Mouse (Mus musculus): ENCODE results near the gene Cks1b.
A peak's percentile ranks its signal among the peaks of the same experiment; 100 is the strongest.

DNA sequence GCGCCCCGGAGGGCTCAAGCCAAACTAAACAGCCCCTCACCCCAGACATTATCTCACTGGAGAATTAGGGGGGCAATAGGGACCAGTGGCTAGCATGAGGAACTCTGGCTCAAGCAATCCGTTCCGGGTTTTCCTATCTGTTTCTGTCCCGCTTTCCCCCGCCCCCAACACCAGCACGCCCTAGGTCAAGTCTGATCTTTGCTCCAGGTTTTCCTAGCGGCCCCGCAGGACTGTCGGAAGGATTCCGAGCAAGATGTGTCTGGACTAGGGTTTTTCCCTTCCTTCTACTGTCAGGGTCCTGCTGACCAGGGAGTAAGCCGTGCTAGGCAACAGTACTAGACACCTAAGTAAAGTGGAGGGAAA, 23.3 kb downstream of the Cks1b start:
- no peak for TF ChIP-seq E2F4 (IDR thresholded peaks at IDR 0.05; ENCODE audit: borderline replicate concordance, low read depth, low read length)
- no peak for TF ChIP-seq USF1 (IDR thresholded peaks at IDR 0.05; ENCODE audit: low read depth, low read length)
- TF ChIP-seq RCOR1 (IDR thresholded peaks at IDR 0.05; ENCODE audit: low read depth, low read length) = no peak
- TF ChIP-seq RAD21 (IDR thresholded peaks at IDR 0.05; ENCODE audit: low read depth, low read length) = no peak
- no peak for TF ChIP-seq ZNF384 (IDR thresholded peaks at IDR 0.05; ENCODE audit: low read depth, low read length)
- TF ChIP-seq CTCF (IDR thresholded peaks at IDR 0.05 in 2 of 3, conservative IDR thresholded peaks at IDR 0.05 in 1 of 3; ENCODE audit: control insufficient read depth in 1 of 3, insufficient read depth in 1 of 3, low read depth in 2 of 3, low read length in 3 of 3, poor library complexity in 1 of 3, severe bottlenecking in 1 of 3) = no peak
- peak in 1 of 2 experiments; percentile 47; a peak in 1 of 4 replicates for TF ChIP-seq POLR2A (IDR thresholded peaks at IDR 0.05; ENCODE audit: control insufficient read depth in 1 of 2, insufficient read depth in 1 of 2, low read depth in 1 of 2, low read length in 2 of 2, poor library complexity in 1 of 2)
- TF ChIP-seq NELFE (IDR thresholded peaks at IDR 0.05; ENCODE audit: low read depth, low read length) = no peak
- TF ChIP-seq EP300 (IDR thresholded peaks at IDR 0.05; ENCODE audit: low read depth in 1 of 2, low read length in 2 of 2) = no peak; a peak in 1 of 4 replicates
- no peak for TF ChIP-seq MYC (IDR thresholded peaks at IDR 0.05; ENCODE audit: low read depth, low read length)
- no peak for TF ChIP-seq BHLHE40 (IDR thresholded peaks at IDR 0.05; ENCODE audit: borderline replicate concordance, low read depth, low read length)
- peak; percentile 10; the same call in 1 of the 2 replicates for TF ChIP-seq CHD2 (IDR thresholded peaks at IDR 0.05; ENCODE audit: low read length)
- TF ChIP-seq MYB (IDR thresholded peaks at IDR 0.05; ENCODE audit: low read depth, low read length) = no peak
- no peak for TF ChIP-seq SMC3 (IDR thresholded peaks at IDR 0.05; ENCODE audit: low read depth, low read length)
